Mouse (Mus musculus) large intestine, adult 2 months (tissue): ENCODE measurements around the gene Drg1. TPM values are rescaled to one million over a fixed set of nuclear protein-coding genes. Genes with fewer than 3 reads are reported as not detected.

Experiments
- DNase-seq: peaks from one replicate; pipeline ENCODE4 v3.0.0-alpha.2; 2012; ENCODE audit warnings: low read depth, low spot score
- WGBS: fragments of 180-500 bp; shearing (Covaris S2); methylation state at CpG from one replicate; pipeline ENCODE4 v1.1.7; 2018; 5-methylcytosine and 5-hydroxymethylcytosine counted together
- polyA plus RNA-seq: library from polyadenylated mRNA; depleted of rRNA; stranded (reverse); fragments of >200 nt; gene quantifications from 2 replicates; pipeline ENCODE4 v1.2.3, GENCODE M21; 2012; rRNA removed

The Drg1 gene
- polyA plus RNA-seq: 19.8 and 20.2 TPM in 2 replicates

DNA sequence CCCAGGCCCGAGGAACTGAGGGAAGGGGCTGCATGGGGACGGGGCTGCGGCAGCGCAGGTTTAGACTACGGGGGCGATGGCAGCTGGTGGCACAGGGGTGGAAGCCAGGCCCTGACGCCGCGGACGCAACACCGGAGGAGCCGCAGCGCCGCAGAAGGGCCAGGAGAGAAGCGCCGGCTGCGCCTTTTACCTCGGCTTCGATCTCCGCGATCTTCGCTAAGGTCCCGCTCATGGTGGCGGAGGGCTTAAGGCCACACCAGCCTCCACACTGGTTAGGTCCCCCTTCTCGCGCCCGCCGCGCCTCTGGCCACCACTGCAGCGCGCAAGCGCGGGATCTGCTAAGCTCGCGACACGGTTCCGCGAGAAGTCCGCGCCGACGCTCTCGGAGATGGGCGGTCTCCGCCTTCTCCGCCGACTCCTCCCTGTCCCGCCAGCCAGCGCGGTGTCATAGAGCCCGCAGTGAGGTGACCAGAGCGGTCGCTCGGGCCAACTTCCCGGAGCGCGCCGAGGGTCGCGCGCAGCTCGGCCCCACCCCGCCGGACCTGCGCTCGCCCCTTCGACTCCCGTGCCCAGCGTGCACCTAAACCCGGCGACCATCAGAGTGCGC lies at the start of gene Drg1:
Gene Drg1 (minus strand): TSS at position 337 of the 607 bp plus-strand sequence.
- WGBS: under 1% methylated on average over 71 of the region's 72 CpGs
- peak; percentile 58 for DNase-seq

DNA sequence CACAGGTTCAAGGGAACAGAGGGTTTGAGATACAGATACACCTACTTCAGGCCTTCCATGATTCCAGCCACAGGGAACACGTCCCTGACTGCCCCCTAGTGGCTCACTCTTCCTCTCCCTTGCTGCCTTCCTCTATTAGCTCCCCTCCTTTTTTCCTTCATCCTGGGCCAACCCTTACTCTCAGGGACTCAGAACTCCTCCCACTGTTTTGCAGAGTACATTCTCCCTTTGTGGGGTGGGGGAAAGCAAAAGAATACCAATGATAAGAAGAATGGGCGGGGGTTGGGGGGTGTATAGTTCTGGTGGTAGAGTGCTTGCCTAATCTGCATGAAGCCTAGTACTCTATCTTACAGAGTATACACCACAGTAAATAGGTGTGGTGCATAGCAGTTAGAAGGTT lies 47.9 kb upstream of the Drg1 start:
- WGBS: 42% methylated on average over 2 of the region's 2 CpGs
- no peak for DNase-seq

DNA sequence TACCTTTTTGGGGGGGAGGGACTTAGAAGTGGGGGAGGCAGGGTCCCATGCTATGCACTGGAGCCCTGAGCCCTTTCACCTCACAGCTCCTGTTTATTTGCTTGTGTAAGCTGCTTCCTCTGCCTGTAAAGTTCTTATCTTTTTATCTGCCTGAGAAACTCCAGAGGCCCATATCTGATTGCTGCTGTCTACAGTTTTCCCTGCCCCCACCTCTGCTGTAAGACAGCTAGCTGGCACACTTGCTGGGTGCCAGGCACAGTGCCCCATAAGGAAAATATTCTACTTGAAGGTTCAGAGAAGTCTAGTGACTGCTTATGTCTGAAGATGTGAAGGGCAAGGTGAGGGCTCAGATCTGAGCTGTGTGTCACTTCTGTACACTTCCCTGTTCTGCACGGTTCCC lies 47.1 kb upstream of the Drg1 start:
- WGBS: 45% methylated on average over 1 of the region's 1 CpGs
- no peak for DNase-seq

DNA sequence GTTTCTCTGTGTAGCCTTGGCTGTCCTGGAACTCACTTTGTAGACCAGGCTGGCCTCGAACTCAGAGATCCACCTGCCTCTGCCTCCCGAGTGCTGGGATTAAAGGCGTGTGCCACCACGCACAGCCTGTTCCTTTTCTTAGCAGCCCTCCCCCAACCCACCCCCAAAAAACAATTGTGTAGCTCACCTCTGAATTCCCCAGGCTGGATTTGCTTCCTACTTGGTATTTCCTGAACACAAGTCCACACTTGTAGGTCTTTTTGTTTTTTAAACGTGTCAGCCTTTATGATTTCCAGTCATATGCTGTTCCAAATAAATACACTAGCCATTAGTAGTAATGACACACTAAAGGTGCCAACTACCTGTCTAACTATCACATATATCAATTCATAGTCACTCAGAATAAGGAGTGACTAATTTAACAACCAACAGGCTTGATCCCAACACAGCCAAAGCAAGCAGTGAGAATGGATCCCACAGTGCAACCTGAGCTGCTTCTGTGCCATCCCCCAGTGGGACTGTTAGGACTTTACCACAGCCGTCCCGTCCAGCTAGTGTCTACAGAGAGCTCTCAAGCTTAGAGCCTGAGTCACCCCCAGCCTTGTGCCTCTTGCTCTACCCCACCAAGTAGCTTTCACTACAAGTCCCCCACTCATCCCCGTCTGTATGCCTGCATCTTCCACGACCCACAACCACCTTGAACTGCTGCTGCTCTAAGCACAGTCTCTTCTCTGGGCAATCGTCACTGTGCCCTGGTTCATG lies 45.6 kb upstream of the Drg1 start:
- 86% methylated on average over 10 of the region's 10 CpGs for WGBS

DNA sequence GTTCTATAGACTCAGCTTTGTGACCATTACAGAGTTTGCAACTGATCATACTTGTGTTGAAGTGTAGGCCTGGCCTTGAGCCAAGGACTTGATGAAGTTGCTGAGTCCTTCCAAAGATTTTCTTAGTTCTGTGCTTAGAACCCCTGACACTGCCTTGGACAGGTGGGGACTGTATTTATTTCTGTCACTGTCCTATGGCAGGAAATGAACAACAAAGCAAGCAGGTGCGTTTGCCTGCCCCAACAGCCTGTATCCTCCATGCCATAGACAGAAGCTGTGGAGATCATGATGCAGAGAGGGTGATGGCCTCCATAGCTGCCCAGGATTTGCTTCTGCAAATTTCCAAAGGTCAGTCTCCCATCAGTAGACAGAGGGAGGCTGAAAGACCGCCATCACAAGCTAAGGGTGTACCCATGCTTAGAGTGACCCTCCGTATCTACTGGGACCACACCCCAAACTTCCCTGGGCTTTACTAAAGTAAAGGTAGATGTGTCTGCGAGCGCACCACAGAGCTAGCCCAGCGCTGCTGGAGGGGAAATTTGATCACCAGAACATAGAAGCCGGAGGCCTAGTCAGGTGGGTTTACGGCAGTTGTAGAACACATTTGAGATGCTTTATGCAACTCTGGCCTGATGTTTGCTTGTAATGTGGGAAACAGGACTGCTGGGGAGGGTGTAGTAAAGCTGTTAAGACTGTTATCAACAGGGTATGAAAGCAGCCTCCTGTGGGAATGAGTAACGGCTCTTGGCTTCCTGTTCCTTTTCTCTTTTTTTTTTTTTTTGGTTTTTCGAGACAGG lies 44.8 kb upstream of the Drg1 start:
- DNase-seq: no peak
- 70% methylated on average over 10 of the region's 10 CpGs for WGBS

More for the DNA sequence above, 45.6 kb upstream of the Drg1 start:
- DNase-seq: no peak

DNA sequence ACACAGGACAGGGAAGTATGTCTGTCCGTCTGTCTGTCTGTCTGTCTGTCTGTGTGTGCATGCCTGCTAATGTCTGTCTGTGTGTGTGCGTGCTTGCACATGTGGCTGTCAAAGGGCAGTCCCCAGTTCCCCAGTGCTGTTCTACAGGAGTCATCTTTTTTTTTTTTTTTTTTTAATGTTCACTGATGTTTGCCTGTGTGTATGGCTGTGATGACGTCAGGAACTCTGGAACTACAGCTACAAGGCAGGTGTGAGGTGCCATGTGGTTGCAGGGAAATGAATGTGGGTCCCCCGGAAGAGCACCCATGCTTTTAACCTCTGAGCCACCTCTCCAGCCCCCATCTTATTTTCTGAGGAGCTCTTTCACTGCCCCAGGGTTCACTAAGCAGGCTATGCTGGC lies 43.7 kb upstream of the Drg1 start:
- no peak for DNase-seq
- WGBS: 86% methylated on average over 4 of the region's 4 CpGs

DNA sequence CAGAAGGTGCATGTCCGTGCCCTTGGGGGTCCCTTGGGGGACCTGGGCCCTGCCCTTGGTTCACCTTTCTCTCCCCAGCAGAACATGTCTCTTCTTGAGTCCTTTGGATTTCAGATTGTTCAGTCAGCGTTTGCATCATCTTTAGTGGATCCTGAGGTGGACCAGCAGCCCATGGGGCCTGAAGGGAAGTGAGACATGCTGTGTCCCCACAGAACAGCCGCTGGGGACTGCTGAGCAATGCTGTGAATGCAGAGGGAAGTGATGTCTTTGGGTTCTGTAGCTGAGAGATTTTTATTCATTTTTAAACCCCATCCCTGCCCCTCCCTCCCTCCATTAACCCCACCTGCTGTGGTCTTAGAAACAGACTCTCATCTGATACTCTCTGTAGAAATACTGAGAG lies 41.7 kb upstream of the Drg1 start:
- WGBS: 95% methylated on average over 3 of the region's 3 CpGs
- no peak for DNase-seq

DNA sequence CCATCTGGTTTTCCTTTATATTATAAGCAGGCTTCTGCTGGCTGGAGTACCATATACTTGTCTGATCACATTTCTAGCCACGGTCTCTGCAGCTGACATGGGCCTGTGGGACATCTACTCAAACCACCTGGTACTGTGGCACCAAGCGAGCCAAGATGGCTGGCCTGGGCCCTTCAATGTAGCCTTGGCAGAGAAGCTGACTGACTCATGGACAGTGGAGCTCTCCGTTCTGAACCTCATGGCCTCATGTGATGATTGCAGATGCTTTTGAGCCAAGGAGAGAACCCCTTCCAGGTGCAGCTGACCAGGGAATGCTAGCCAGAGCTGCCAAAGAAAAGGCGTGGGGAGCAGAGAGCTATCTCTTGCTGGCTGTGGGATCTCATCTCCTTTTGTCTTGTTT lies 39.6 kb upstream of the Drg1 start:
- no peak for DNase-seq
- WGBS: 84% methylated on average over 4 of the region's 4 CpGs

DNA sequence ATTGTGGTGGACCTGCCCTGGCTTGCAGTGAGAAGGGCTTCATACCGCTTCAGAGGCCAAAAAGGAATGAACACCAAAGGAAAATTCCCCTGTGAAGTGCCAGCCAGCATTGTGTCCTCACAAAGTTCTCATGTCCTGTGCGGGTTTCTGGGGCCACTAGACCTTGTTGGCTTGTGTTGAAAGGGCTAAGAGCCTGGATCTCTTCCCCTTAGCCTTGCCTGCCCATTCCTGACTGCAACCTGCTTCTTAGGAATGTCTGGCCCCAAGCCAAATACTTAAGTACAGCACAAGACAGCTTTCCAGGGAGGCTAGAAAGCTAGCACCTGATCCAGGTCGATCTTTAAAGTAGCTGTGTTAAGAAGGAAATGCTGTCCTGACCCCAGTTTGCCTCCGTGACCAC lies 36.6 kb upstream of the Drg1 start:
- no peak for DNase-seq
- WGBS: 49% methylated on average over 4 of the region's 4 CpGs

DNA sequence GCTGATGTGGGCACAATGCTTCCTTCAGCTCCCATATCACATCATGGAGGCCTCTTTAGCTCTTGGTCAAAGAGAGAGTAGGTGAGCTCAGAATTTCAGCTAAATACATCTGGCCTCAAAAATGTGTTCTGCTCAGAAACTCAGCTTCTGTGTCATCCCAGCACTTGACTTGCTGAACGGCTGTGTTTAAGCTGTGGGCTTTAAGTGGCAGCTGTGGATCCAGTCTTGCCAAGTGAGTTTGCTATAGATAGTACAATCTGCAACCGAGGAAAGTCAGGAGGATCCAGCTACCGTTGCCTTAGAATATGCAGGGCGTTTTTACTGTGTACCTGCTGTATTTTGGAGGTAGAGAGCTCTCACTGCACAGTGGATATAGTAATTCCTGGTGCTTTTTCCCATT lies 36.2 kb upstream of the Drg1 start:
- no peak for DNase-seq
- 69% methylated on average over 4 of the region's 4 CpGs for WGBS

DNA sequence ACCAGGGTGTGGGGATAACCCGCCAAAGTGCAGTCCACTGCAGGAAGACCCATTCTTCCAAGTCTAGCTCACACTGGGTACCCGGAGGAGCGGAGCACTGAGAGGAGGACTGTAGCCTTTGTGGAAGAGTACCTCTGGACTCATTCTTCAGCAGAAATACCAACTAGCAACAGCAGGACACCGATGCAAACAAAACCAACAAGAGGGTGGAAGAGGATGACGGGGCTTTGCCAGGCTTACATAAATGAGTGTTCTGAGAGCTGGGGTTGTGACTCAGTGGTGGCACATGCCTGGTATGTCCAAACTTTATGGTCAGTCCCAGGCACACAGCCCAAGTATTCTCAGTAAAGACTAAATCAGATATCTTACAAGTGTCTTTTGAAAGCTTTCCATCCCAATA lies 34.9 kb upstream of the Drg1 start:
- DNase-seq: no peak
- WGBS: 91% methylated on average over 5 of the region's 5 CpGs

DNA sequence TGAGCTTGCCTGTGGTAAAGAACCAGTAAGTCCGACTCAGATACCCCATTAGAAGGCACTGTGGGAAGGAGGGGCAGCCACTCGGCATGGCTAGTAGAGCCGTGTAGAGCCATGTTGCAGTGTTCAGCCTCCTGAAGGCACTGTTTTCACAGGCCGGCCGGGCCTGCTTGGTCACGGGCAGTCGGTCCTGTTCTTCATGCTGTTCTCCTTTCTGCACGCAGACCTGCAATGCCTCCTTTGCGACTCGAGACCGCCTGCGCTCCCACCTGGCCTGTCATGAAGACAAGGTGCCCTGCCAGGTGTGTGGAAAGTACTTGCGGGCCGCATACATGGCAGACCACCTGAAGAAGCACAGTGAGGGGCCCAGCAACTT lies 32.6 kb upstream of the Drg1 start:
- no peak for DNase-seq

DNA sequence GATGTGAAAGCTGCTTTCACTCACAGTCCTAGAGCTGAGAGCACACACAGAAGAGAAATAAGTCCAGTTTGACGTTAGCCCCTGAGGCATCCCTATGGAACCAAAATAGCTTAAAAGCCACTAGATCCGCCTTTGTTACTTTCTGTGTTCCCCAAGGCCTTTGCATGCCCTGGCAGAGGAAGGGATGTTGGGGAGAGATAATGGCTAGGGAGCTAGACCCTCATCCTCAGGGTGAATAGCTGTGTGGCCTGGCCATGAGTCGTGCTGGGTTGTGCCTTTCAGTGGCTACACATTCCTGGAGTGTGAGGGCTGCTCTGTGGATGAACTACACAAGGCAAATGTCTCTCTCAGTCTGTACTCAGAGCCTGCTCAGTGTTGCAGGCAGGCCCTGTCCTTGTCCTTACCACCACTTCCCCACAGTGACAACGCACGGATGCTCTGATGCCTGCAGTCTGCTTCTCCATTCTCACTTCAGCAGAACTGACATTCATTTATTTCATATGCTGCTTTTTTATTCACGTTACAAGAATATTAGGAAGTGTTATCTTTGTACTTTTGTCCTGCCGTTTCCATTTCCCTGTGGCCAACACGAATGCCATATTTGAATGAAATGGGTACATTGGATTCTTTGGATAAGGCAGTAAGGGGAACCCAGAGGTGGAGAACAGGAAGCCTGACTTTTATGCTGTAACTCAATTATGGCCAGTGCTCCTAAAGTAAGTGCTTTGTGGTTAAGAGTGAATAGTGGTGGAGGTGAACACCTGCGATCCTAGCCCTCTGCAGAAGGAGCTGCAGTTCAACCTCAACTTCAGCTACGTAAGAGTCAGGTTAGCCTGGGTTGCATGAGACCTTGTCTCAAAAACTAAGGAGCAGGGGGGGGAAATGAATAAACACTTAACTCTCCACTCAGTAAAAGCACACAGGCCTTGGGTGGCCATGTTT lies 31.9 kb upstream of the Drg1 start:
- WGBS: 89% methylated on average over 10 of the region's 10 CpGs
- no peak for DNase-seq

More for the DNA sequence above, 32.6 kb upstream of the Drg1 start:
- WGBS: 90% methylated on average over 14 of the region's 14 CpGs

DNA sequence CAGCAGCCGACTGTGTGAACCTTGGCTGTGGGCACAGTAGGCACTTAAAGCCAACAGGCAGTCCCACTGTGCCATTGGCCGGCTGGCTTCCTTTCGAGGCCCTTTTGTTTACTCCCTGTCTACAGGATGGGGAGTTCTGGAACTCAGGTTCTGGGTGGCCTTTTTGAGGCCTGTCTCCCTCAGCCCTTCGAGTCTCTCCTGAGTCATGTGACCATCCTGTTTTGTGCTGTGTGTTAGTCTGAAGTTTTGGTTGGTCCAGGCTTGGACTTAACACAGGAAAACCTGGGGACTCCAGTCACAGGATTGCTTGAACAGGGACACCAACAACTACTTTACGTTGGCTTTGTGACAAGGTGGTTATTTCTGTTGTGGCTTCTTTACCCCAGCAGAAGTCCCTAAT lies 29.8 kb upstream of the Drg1 start:
- no peak for DNase-seq
- WGBS: 55% methylated on average over 5 of the region's 5 CpGs

DNA sequence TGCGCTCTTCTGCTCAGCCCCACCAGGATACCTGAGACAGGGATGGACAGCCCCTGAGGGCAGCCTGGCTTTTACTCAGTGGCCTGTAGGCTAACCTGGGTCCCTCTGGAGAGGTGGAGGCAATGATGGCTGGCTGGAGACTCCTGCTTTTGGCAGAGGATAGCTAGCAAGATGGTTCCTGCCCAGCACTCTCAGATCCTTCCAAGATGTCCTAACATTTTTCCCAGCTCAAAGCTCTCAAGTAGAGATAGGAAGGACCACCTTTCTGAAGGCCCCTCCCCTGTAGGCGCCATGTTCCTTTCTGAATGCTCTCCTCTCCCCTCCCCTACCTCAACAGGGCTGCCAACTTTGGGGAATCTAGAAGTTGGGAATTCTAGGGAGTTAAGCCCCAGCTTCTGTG lies 28.4 kb upstream of the Drg1 start:
- 96% methylated on average over 2 of the region's 2 CpGs for WGBS
- DNase-seq: no peak

DNA sequence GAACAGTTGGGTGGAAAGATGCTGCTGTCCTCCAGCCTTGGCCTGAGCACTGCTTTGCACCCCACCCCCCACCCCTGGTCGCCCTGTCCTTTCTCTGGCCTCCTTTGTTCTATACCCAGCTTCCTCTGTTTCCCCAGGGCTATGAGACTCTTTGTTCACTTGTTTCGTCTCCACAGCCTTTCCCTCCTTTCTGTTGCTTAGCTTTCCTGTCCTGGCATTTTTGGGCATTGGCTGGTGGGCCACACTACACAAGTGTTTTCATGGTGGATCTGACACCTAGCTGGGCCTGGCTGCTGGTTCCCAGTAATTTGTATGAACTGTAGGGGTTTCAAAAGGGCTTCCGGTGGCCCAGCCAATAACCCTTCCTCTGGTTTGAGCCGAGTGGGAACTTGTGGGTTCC lies 27.1 kb upstream of the Drg1 start:
- DNase-seq: no peak
- 72% methylated on average over 4 of the region's 4 CpGs for WGBS

DNA sequence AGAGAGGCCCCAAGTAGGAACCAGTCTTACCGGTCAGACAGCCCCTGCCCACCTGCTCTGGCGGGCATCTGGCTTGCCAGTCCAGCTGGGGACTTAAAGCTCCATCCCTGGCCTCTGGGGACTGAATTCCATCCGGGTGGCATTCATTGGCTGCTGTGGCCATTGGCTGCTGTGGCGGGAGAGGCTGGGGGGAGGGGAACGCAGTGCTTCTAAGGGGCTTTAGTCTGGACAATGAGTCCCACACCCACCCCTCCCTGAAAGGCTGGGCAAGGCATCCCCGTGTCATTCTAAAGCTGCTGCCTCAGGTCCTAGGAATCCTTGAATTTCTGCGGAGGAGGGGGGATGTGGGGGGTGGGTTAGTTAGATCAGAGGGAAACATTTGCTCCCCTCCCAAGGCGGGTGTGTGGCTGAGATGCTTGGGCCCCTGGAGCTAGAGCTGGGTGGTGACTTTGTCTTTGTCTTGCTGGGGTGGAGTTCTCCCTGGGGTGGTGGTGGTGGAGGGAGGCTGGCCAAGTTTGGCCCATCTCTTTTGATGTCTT lies 26.6 kb upstream of the Drg1 start:
- 6% methylated on average over 8 of the region's 8 CpGs for WGBS
- no peak for DNase-seq

DNA sequence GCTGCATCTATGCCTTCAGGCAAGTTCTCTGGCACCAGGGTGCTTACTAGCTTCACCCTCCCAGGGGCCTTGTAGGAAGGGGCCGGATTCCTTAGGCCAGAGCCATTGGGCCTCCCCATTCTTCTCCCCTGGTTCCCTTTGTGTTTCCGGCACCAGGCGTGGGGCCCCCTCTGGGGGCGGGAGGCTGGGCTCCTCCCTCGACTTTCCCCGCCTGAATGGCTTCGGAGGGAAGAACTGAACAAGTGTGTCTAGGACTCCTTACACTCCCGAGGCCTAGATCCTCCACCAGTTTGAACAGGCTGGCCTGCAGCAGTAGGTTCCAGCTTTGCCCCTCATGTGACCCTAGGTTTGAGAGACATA lies 25.8 kb upstream of the Drg1 start:
- no peak for DNase-seq
- 1% methylated on average over 8 of the region's 8 CpGs for WGBS

DNA sequence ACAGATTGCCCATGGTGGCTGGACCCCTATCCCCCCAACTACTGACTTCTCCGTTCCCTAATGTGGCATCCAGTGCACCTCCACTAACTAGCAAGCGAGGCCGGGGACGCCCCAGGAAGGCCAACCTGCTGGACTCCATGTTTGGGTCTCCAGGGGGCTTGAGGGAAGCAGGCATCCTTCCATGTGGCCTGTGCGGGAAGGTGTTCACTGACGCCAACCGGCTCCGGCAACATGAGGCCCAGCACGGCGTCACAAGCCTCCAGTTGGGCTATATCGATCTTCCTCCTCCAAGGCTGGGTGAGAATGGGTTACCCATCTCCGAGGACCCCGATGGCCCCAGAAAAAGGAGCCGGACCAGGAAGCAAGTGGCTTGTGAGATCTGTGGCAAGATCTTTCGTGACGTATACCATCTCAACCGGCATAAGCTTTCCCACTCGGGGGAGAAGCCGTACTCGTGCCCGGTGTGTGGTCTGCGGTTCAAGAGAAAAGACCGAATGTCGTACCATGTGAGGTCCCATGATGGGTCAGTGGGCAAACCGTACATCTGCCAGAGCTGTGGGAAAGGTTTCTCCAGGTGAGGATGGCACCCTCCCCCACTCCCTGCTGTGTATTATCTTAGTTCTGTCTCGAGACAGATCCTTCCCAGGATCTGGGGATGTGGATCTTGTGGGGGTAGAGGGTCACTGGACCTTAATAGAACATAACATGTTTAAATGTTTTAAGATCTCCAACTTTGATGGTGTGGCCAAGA lies 25.3 kb upstream of the Drg1 start:
- 8% methylated on average over 26 of the region's 26 CpGs for WGBS
- no peak for DNase-seq
